Mouse (Mus musculus) T-helper 17 cell (primary cell): ENCODE measurements at regions not wholly inside any gene's neighbourhood (a gene's known extent, or its start where the extent isn't known, plus 50 kb on each side); places are given as distances from the start of the nearest gene placed in this dataset.

Experiments used
- in situ Hi-C, 2 experiments: fragments of 300-600 bp; cut with MboI, MseI; formaldehyde crosslinking; loops; 1 replicate in 1 of 2; 2 replicates in 1 of 2; pipeline ENCODE4 v1.15.1; 2025; ENCODE audit warnings: high pct_unique_total_duplicates in 2 of 2

GRCm38 (mm10) chr15:63558691-63559090, 286.3 kb downstream of the Gsdmc2 start:
- in situ Hi-C loops: loop anchor here in 1 of 2 experiments (5.0 kb wide), 1 partner anchor 84 kb away; no protein-coding TSS in a partner anchor

- in situ Hi-C loops: loop anchor here in 1 of 2 experiments (5.0 kb wide), 1 partner anchor 84 kb away; no protein-coding TSS in a partner anchor
Observed at GRCm38 (mm10) chr15:63557816-63558215, 287.2 kb downstream of the Gsdmc2 start.

GRCm38 (mm10) chr15:63553597-63553996, 291.4 kb downstream of the Gsdmc2 start:
- in situ Hi-C loops: no loop called here

- in situ Hi-C loops: no loop called here
Observed at GRCm38 (mm10) chr15:63532337-63533055, 312.5 kb downstream of the Gsdmc2 start.

GRCm38 (mm10) chr15:63527318-63527717, 317.7 kb downstream of the Gsdmc2 start:
- in situ Hi-C loops: no loop called here

- in situ Hi-C loops: no loop called here
Observed at GRCm38 (mm10) chr15:63526820-63527219, 318.2 kb downstream of the Gsdmc2 start.

- in situ Hi-C loops: no loop called here
Observed at GRCm38 (mm10) chr15:63517301-63517700, 327.7 kb downstream of the Gsdmc2 start.

- in situ Hi-C loops: no loop called here
Observed at GRCm38 (mm10) chr15:63500453-63500852, 344.5 kb downstream of the Gsdmc2 start.

- in situ Hi-C loops: no loop called here
Observed at GRCm38 (mm10) chr15:63498483-63498882, 346.5 kb downstream of the Gsdmc2 start.

GRCm38 (mm10) chr15:63497207-63497606, 347.8 kb downstream of the Gsdmc2 start:
- in situ Hi-C loops: no loop called here

- in situ Hi-C loops: no loop called here
Observed at GRCm38 (mm10) chr15:63484910-63485309, 360.1 kb downstream of the Gsdmc2 start.

- in situ Hi-C loops: no loop called here
Observed at GRCm38 (mm10) chr15:63484217-63484887, 360.6 kb downstream of the Gsdmc2 start.

- in situ Hi-C loops: no loop called here
Observed at GRCm38 (mm10) chr15:63479270-63479805, 365.6 kb downstream of the Gsdmc2 start.

- in situ Hi-C loops: no loop called here
Observed at GRCm38 (mm10) chr15:63466916-63467315, 378.1 kb downstream of the Gsdmc2 start.

- in situ Hi-C loops: no loop called here
Observed at GRCm38 (mm10) chr15:63452529-63452928, 392.4 kb downstream of the Gsdmc2 start.

- in situ Hi-C loops: no loop called here
Observed at GRCm38 (mm10) chr15:63446288-63446687, 398.7 kb downstream of the Gsdmc2 start.

- in situ Hi-C loops: no loop called here
Observed at GRCm38 (mm10) chr15:63445016-63445415, 400.0 kb downstream of the Gsdmc2 start.

GRCm38 (mm10) chr15:63442146-63442780, 402.7 kb downstream of the Gsdmc2 start:
- in situ Hi-C loops: no loop called here

- in situ Hi-C loops: no loop called here
Observed at GRCm38 (mm10) chr15:63412649-63413048, 432.3 kb downstream of the Gsdmc2 start.

- in situ Hi-C loops: no loop called here
Observed at GRCm38 (mm10) chr15:63411771-63412118, 433.2 kb downstream of the Gsdmc2 start.

- in situ Hi-C loops: no loop called here
Observed at GRCm38 (mm10) chr15:63410994-63411770, 433.8 kb downstream of the Gsdmc2 start.
